Mouse (Mus musculus) CH12.LX (cell line): ENCODE results near the gene Vps35l. TPM values are rescaled to one million over a fixed set of nuclear protein-coding genes. Genes with fewer than 3 reads are reported as not detected.

Experiments
- DNase-seq: peaks from one replicate; pipeline ENCODE4 v3.0.0-alpha.2; 2013; ENCODE audit errors: extremely low read depth
- H3K27ac ChIP-seq: 2 replicates; pipeline ENCODE4 v1.5.1; 2012; ENCODE audit warnings: low read depth, mild to moderate bottlenecking, control low read depth, moderate library complexity; ENCODE audit not compliant: insufficient read depth
- H3K27me3 ChIP-seq: replicated peaks from 2 replicates; pipeline ENCODE3; 2012; ENCODE audit warnings: inconsistent platforms
- H3K36me3 ChIP-seq, 2 experiments: replicated peaks in 1 of 2; 2 replicates each; pipeline versions ENCODE3 to v1.6.1; 2012; ENCODE audit warnings: inconsistent platforms in 1 of 2, low read length in 1 of 2, mild to moderate bottlenecking in 1 of 2, mixed read lengths in 1 of 2, moderate library complexity in 1 of 2; ENCODE audit not compliant: control insufficient read depth in 1 of 2, insufficient read depth in 1 of 2
- H3K4me1 ChIP-seq, 2 experiments: 2 replicates each; pipeline ENCODE4 v1.6.1; 2012; ENCODE audit warnings: inconsistent platforms in 1 of 2, moderate library complexity in 1 of 2; ENCODE audit not compliant: insufficient read depth in 2 of 2, control insufficient read depth in 1 of 2
- H3K4me2 ChIP-seq: 2 replicates; pipeline ENCODE4 v1.6.1; 2012; ENCODE audit warnings: low read depth, mild to moderate bottlenecking, control low read depth; ENCODE audit not compliant: poor library complexity, insufficient read depth, severe bottlenecking
- H3K4me3 ChIP-seq, 3 experiments: fragments of 150-350 bp in 1 of 3; sonication (generic) in 1 of 3; replicated peaks in 1 of 3; 2 replicates each; pipeline versions ENCODE3 to v1.5.1; 2011 to 2012; ENCODE audit warnings: low read depth in 2 of 3, low read length in 2 of 3, mild to moderate bottlenecking in 2 of 3, moderate library complexity in 2 of 3, control low read depth in 1 of 3, improper control_type of control experiment in 1 of 3, inconsistent platforms in 1 of 3, mixed read lengths in 1 of 3; ENCODE audit not compliant: poor library complexity in 1 of 3
- H3K79me2 ChIP-seq: replicated peaks from 2 replicates; pipeline ENCODE4 v1.6.1; 2012; ENCODE audit warnings: mild to moderate bottlenecking, moderate library complexity; ENCODE audit not compliant: control insufficient read depth, poor library complexity, insufficient read depth, severe bottlenecking; ENCODE audit errors: extremely low read depth
- H3K9ac ChIP-seq: 2 replicates; pipeline ENCODE4 v1.6.1; 2012; ENCODE audit warnings: low read depth, mild to moderate bottlenecking, control low read depth, moderate library complexity; ENCODE audit not compliant: insufficient read depth
- H3K9me3 ChIP-seq: replicated peaks from 2 replicates; pipeline ENCODE3; 2012; ENCODE audit warnings: low read length, inconsistent platforms, mixed read lengths
- CHD1 ChIP-seq: IDR thresholded peaks from 2 replicates; pipeline ENCODE4 v1.6.1; 2012; ENCODE audit warnings: low read depth, low read length, improper control_type of control experiment, inconsistent platforms
- CHD2 ChIP-seq: IDR thresholded peaks from 2 replicates; pipeline ENCODE4 v1.6.1; 2011; ENCODE audit warnings: low read length, improper control_type of control experiment
- E2F4 ChIP-seq: IDR thresholded peaks from 2 replicates; pipeline ENCODE4 v1.6.1; 2011; ENCODE audit warnings: low read depth, low read length, improper control_type of control experiment; ENCODE audit not compliant: insufficient replicate concordance
- ELF1 ChIP-seq: IDR thresholded peaks from 2 replicates; pipeline ENCODE4 v1.6.1; 2014; ENCODE audit warnings: low read depth, mild to moderate bottlenecking, inconsistent platforms, low read length, improper control_type of control experiment
- ETS1 ChIP-seq: conservative IDR thresholded peaks from 2 replicates; pipeline ENCODE4 v1.6.1; 2012; ENCODE audit warnings: low read depth, mild to moderate bottlenecking, inconsistent platforms, low read length, improper control_type of control experiment, moderate library complexity
- GABPA ChIP-seq: IDR thresholded peaks from 2 replicates; pipeline ENCODE4 v1.6.1; 2012; ENCODE audit warnings: low read depth, low read length, improper control_type of control experiment, inconsistent platforms; ENCODE audit not compliant: insufficient replicate concordance
- HCFC1 ChIP-seq: IDR thresholded peaks from 2 replicates; pipeline ENCODE4 v1.6.1; 2012; ENCODE audit warnings: low read depth, mild to moderate bottlenecking, inconsistent platforms, low read length, improper control_type of control experiment
- IRF4 ChIP-seq: IDR thresholded peaks from 2 replicates; pipeline ENCODE4 v1.6.1; 2014; ENCODE audit warnings: low read depth, mild to moderate bottlenecking, inconsistent platforms, low read length, improper control_type of control experiment
- KAT2A ChIP-seq: IDR thresholded peaks from 2 replicates; pipeline ENCODE4 v1.6.1; 2012; ENCODE audit warnings: low read length, improper control_type of control experiment, inconsistent platforms; ENCODE audit not compliant: insufficient replicate concordance
- MAZ ChIP-seq: IDR thresholded peaks from 2 replicates; pipeline ENCODE4 v1.6.1; 2012; ENCODE audit warnings: low read depth, mild to moderate bottlenecking, inconsistent platforms, low read length, improper control_type of control experiment, moderate library complexity
- MEF2A ChIP-seq: IDR thresholded peaks from 2 replicates; pipeline ENCODE4 v1.6.1; 2014; ENCODE audit warnings: low read depth, mild to moderate bottlenecking, inconsistent platforms, low read length, improper control_type of control experiment, borderline replicate concordance
- MXI1 ChIP-seq: IDR thresholded peaks from 2 replicates; pipeline ENCODE4 v1.6.1; 2011; ENCODE audit warnings: mild to moderate bottlenecking, low read depth, low read length, improper control_type of control experiment
- MYC ChIP-seq: IDR thresholded peaks from 2 replicates; pipeline ENCODE4 v1.6.1; 2011; ENCODE audit warnings: low read depth, mild to moderate bottlenecking, improper control_type of control experiment, low read length
- NELFE ChIP-seq: IDR thresholded peaks from 2 replicates; pipeline ENCODE4 v1.6.1; 2011; ENCODE audit warnings: low read depth, low read length, improper control_type of control experiment
- NRF1 ChIP-seq: IDR thresholded peaks from 2 replicates; pipeline ENCODE4 v1.6.1; 2014; ENCODE audit warnings: low read depth, mild to moderate bottlenecking, inconsistent platforms, low read length, improper control_type of control experiment, moderate library complexity
- PAX5 ChIP-seq: IDR thresholded peaks from 2 replicates; pipeline ENCODE4 v1.6.1; 2012; ENCODE audit warnings: low read length, inconsistent platforms, mixed read lengths
- POLR2A ChIP-seq: IDR thresholded peaks from 2 replicates; pipeline ENCODE4 v1.6.1; 2011; ENCODE audit warnings: low read depth, mild to moderate bottlenecking, improper control_type of control experiment, low read length
- RAD21 ChIP-seq: IDR thresholded peaks from 2 replicates; pipeline ENCODE4 v1.6.1; 2011; ENCODE audit warnings: low read depth, mild to moderate bottlenecking, low read length, improper control_type of control experiment, moderate library complexity
- SMC3 ChIP-seq: IDR thresholded peaks from 2 replicates; pipeline ENCODE4 v1.6.1; 2011; ENCODE audit warnings: low read depth, low read length, improper control_type of control experiment
- ZMIZ1 ChIP-seq: IDR thresholded peaks from 2 replicates; pipeline ENCODE4 v1.6.1; 2012; ENCODE audit warnings: low read depth, mild to moderate bottlenecking, inconsistent platforms, low read length, improper control_type of control experiment
- ZNF384 ChIP-seq: IDR thresholded peaks from 2 replicates; pipeline ENCODE4 v1.6.1; 2012; ENCODE audit warnings: low read depth, low read length, improper control_type of control experiment, inconsistent platforms
- dilution Hi-C: fragments of 300-500 bp; cut with MboI; formaldehyde crosslinking; loops from 2 replicates; pipeline ENCODE4 v1.14.3; 2020; ENCODE audit warnings: low sequenced_read_pairs; ENCODE audit not compliant: extremely low pct_unique_long_range_greater_than_20kb, extremely low pct_ligation_motif_present
- in situ Hi-C: fragments of 300-500 bp; cut with MboI; formaldehyde crosslinking; loops from 3 replicates; pipeline ENCODE4 v1.14.3; 2019; ENCODE audit warnings: low sequenced_read_pairs, low pct_ligation_motif_present, low pct_unique_long_range_greater_than_20kb, mixed read lengths
- polyA plus RNA-seq: library from polyadenylated mRNA; unstranded; fragments of >175 nt; gene quantifications from 2 replicates; pipeline ENCODE4 v1.2.1, GENCODE M21; 2012; ENCODE audit warnings: low read depth; ENCODE audit not compliant: insufficient read length
- total RNA-seq, 2 experiments: library from RNA; depleted of rRNA; stranded (reverse); fragments of 300-350 nt in 1 of 2; fragments of >200 nt in 1 of 2; gene quantifications; 2 replicates each; pipeline ENCODE4 v1.2.3; 2012 to 2014

Vps35l gene
- total and polyA plus RNA-seq, 3 experiments: 43.9 to 57.7 (median 54.7) TPM

GRCm38 (mm10) chr7:118821887-118822556, 82.0 kb downstream of the Vps35l start:
- H3K9me3 ChIP-seq: no peaks in the 10 kb centered on the region
- H3K4me2 ChIP-seq: no peak overlapping the region
- H3K9ac ChIP-seq: no peak overlapping the region
- H3K27me3 ChIP-seq: no peaks in the 10 kb centered on the region
- dilution Hi-C loops: no loop called here
- H3K4me1 ChIP-seq: peaks cover 6 to 14% of the 10 kb centered on the region in 2 experiments
- peaks cover 34 to 84% of the 10 kb centered on the region in 2 experiments for H3K36me3 ChIP-seq
- in situ Hi-C loops: no loop called here
- no peak overlapping the region for H3K27ac ChIP-seq
- no peak for DNase-seq
- H3K79me2 ChIP-seq: no peaks in the 10 kb centered on the region
- H3K4me3 ChIP-seq: no peak overlapping the region
- no peak for TF ChIP-seq KAT2A
- TF ChIP-seq GABPA: no peak
- TF ChIP-seq CHD2: no peak
- no peak for TF ChIP-seq MAZ
- TF ChIP-seq PAX5: no peak
- no peak for TF ChIP-seq POLR2A
- no peak for TF ChIP-seq IRF4
- TF ChIP-seq RAD21: no peak
- TF ChIP-seq ELF1: no peak
- no peak for TF ChIP-seq SMC3
- TF ChIP-seq NELFE: no peak
- no peak for TF ChIP-seq ZMIZ1
- no peak for TF ChIP-seq E2F4
- no peak for TF ChIP-seq HCFC1
- TF ChIP-seq NRF1: no peak
- no peak for TF ChIP-seq MEF2A
- TF ChIP-seq MYC: no peak
- TF ChIP-seq ZNF384: no peak
- no peak for TF ChIP-seq ETS1

GRCm38 (mm10) chr7:118824451-118824850, 84.4 kb downstream of the Vps35l start:
- H3K27me3 ChIP-seq: no peaks in the 10 kb centered on the region
- in situ Hi-C loops: no loop called here
- no peaks in the 10 kb centered on the region for H3K79me2 ChIP-seq
- no peak for DNase-seq
- no peak overlapping the region for H3K4me2 ChIP-seq
- H3K9me3 ChIP-seq: no peaks in the 10 kb centered on the region
- H3K4me1 ChIP-seq: peaks cover 6 to 16% of the 10 kb centered on the region in 2 experiments
- peaks cover 20 to 87% of the 10 kb centered on the region in 2 experiments for H3K36me3 ChIP-seq
- dilution Hi-C loops: no loop called here
- H3K9ac ChIP-seq: no peak overlapping the region
- no peak overlapping the region for H3K27ac ChIP-seq
- no peak overlapping the region for H3K4me3 ChIP-seq
- TF ChIP-seq IRF4: no peak
- TF ChIP-seq NELFE: no peak
- no peak for TF ChIP-seq RAD21
- no peak for TF ChIP-seq MXI1
- TF ChIP-seq MEF2A: no peak
- no peak for TF ChIP-seq CHD1
- TF ChIP-seq ZNF384: no peak
